Mouse (Mus musculus): ENCODE measurements around the gene Krt28.

DNA sequence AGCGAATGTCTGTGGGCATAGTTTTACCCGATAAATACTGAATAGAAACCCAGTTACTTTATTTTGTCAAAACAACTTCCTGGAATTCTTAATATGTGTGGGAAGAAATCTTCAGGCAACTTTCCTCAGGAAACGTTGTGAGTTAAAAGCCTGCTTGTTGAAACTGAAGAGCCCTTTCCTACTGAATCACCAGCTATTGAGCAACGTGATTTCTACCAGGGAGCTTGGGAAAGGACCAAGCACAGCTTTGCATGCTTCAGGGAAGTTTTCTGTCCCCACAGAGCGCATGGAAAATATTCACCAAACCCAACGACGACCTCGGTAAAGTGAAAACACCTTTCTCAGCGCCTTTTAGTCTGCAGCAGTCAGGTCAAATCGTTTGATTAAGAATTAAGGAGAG, 31.5 kb upstream of the Krt28 start:
- TF ChIP-seq POLR2A (IDR thresholded peaks at IDR 0.05; ENCODE audit: control insufficient read depth, extremely low read depth, insufficient read depth, low read length, poor library complexity) = no peak
- no peak for TF ChIP-seq CTCF (IDR thresholded peaks at IDR 0.05; ENCODE audit: borderline replicate concordance, control insufficient read depth, extremely low read depth, insufficient read depth, low read length, poor library complexity)

Measured in thymus, adult 2 months (tissue).